Mouse (Mus musculus) kidney, postnatal 10 days (tissue): ENCODE results near the gene Smim6.

Experiments
- DNase-seq: peaks from one replicate; pipeline ENCODE4 v3.0.0; 2021; ENCODE audit warnings: mixed read lengths

The Smim6 gene

DNA sequence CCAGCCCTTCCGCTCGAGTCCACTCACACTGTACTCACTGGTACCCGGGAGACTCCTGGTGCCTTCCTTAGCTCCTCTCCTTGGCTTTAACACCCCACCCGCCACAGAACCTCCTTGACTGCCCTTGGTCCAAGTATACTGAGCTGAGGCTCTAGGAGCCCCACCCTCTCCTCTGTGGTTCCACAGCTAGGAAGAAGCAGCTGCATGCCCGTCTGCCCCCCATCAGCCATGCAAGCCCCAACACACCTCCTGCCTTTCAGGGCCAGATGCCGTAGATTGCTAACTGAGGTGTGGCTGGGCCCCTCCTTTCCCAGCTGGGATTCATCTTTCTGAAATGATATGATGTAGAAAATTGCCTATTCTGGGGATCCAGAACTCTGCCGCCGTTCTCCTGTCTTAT is 33.4 kb downstream of the Smim6 start:
- DNase-seq: no peak

DNA sequence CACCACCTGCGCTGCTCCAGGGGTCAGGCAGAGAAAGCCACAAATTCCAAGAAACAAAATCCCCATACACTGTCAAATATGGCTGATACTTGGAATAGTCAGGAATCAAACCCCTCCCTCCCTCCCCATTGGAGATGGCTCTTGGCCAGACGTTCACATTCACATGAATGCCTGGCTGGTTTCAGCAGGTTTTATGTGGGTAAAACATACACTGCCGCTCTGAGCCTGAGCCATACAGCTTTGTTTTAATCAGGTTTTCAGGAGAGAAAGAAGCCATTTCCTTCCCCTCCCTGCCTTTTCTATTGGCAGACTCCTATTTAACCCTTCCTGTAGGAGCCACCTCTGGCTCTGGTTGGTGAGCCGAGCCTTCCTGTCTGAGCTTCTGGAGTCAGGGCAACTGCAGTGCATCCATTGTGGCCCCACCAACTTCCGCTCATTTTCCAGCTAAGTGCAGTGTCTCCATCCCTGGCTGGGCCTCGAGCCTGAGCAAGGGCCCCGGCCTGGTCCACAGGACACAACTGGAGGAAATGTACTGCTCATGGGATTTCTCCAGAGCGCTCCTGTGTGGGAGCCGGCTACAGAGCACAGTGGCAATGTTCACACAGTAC is 34.5 kb downstream of the Smim6 start:
- DNase-seq: no peak

DNA sequence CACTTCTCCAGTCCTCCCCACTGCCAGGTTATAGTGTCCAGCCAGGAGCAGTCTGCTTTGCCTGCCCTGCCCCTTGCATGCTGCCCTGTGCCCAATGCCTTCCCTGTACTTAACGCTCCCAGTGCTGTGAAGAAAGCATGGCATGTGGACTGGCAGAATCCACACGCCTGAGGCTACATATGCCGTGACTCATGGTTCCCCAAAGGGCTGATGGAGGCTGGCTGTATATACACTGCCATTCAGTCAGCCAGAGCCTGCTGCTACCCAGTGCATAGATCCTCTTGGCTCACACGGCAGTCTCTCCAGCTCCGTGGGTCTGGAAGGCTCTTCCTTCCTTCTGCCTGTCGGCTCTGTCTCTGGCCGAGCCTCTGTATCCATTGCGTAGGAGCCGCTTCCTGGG is 36.5 kb downstream of the Smim6 start:
- DNase-seq: no peak

DNA sequence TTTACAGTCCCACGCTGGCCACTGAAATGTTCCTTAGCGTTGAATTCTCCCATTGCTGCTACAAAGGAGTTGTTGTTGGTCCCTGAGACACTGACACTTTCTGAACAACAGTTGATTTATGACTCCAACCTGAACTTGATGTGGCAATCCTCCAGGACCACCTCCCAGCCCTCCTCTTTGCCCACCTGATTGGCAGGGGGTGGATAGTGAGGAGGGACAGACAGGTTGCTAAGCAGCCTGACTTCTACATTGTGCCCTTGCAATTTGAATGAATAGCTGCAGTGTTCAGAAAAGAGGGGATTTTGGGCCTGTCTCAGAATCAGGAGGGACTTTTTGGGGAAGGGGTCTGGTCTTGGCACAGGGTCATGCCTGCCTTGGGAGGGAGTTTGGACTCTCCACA is 38.9 kb downstream of the Smim6 start:
- DNase-seq: no peak

DNA sequence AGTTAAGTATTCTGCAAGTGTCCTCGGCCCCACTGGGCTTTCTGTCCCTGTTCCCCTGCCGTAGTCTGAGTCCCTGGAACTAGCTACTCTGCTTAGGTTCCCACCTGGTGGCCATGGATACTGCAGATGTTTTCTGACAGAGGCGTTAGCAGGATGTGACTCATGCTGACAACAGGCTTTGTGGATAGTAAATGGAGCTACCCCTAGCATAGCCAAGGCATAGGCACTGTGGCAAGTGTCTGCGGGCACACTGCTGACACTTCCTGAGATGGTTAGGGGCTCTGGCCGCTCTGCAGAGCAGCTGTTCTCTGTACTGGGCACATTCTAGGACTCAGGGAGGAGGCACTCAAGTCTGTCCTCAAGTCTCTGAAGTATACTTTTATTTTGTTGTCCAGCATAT is 42.9 kb downstream of the Smim6 start:
- DNase-seq: no peak

DNA sequence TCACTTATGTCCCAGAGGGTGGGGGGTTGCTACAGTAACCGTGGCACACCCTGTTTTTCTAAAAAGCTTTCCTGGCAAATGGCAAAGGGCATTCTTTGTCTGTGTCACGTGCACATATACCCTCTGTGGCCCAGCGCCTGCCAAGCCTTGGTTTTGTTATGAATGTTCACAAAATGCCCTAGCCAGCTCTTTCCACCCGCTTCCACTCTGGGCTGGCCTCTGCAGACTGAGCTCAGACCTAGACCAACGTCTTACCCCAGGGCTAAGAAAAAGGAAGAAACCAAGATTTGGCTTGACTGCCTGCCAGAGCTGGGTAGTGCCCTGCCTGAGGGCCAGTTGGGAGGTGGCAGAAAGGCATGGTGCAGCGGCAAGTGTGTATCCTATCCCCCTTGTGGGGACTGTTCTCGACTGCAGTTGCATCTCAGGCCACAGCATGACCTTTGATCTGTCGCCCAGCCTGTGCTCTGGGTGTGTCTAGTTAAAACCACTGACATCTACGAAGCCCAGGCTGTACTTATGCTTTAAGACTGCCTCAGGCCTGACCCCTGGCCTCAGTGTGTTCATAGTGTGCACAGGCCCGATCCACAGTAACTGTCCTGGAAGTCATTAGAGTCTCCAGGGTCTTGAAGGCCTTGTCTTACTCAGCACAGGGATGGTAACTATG is 43.5 kb downstream of the Smim6 start:
- DNase-seq: peak; percentile 46

DNA sequence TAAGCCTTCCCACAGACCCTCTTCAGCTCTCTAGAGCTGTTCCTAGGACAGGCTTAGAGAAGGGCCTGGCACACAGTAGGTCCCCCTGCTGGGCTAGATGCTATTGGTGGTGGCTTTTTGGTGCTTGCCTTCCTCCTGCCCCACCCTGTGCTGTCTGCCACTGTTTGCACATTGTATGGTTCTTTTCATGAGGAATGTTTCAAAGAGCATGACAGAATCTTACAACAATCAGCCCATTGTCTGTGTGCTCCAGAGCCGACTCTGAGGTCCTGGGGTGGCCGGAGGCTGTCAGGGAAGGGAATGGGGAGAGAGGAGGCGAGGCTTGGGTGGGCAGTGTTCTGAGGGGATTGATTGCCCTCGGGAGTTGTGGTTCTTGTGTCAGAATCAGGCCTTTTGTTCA is 44.6 kb downstream of the Smim6 start:
- no peak for DNase-seq

DNA sequence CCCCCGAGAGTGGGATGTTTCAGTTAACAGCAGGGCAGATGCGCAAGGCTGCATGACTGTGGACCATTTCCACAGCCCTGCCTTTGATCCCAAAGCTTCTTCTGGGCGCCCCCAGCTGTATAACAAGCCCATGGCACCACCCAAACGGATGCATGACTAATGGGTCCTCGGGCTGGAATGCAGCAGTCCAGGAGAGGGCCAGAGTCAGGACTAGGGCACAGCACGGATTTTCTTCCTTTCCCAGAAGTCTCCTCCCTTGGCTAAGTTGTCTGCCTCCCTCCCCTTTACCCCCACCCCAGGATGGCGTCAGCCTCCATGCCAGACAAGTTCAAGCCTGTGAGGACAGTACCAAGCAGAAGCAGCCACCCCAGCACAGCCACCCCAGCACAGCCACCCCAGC is 46.2 kb downstream of the Smim6 start:
- DNase-seq: no peak

DNA sequence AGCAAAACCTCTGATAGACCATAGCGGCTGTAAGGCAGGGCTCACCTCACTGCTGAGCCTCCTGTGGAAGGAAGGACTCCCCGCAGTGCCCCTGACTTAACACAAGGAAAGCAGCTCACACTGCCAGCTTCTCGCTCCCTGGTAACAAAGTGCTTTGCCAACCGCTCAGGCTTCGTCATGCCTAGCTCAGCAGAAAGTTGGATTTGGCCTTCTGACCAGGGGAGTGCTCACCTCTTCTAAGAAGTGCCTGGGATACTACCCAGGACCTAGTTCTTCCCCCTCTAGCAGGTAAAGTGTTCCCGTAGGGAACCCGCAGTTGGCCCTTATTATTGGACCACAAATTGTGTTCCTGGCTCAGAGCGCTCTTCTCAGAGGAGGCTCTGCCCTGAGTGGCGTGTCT is 47.2 kb downstream of the Smim6 start:
- DNase-seq: no peak

DNA sequence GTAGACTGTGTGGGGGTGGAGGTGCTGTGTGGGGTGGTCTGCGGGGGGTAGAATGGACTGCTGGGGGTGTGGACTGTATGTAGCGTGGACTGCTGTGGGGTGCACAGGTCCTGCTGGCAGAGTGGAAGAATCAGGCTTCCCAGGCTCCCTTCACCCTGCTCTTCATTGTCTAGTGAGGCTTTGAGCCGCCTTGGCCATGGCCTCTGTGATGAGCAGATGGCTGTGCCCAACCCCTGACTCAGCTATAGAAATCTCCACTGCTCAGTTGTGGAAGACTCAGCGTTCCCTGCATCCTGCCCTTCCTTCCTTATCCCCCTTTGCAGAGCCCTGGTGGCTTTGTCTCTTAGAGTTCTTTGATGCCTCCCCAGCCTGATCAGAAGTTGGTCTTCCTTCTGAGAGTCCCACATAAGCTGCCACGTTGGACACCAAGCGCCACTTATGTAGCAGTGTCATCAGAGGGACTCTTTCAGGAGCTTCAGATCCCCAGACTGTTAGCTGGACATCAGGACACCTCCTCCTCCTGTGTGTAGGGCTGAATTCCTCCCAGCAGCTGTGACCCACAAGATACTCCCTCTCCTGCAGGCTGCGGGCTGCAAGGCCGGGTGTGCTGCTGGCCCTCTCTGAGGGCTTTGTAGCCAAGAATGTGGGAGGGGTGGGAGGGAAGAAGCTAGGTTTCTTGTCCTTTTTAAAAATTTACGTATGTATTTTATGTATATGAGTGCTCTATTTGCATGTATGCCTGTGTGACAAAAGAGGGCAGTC is 51.0 kb downstream of the Smim6 start:
- no peak for DNase-seq
